Mouse (Mus musculus) midbrain, embryonic 12.5 days (tissue): ENCODE measurements around the gene Msln. TPM values are rescaled to one million over a fixed set of nuclear protein-coding genes. Genes with fewer than 3 reads are reported as not detected.
A peak's percentile ranks its signal among the peaks of the same experiment; 100 is the strongest.
"Not testable (repeated sequence)": the region's sequence is repeated elsewhere in the genome, so short reads cannot be mapped to it uniquely, and the experiment has no call there.

Experiments
- ATAC-seq: fragments of 200-750 bp; cut with Nextera tagmentation; 2 replicates; pipeline ENCODE4 v1.8.0; 2017; ENCODE audit warnings: low read depth, moderate TSS enrichment, moderate library complexity; ENCODE audit not compliant: low FRiP score
- H3K27ac ChIP-seq: fragments of 300-500 bp; sonication (generic); replicated peaks from 2 replicates; pipeline ENCODE4 v1.5.1; 2016; ENCODE audit warnings: mild to moderate bottlenecking
- H3K27me3 ChIP-seq: fragments of 300-500 bp; sonication (generic); 2 replicates; pipeline ENCODE4 v1.6.1; 2016; ENCODE audit warnings: mild to moderate bottlenecking
- H3K36me3 ChIP-seq: fragments of 300-500 bp; sonication (generic); 2 replicates; pipeline ENCODE4 v1.6.1; 2016
- H3K4me1 ChIP-seq: fragments of 300-500 bp; sonication (generic); 2 replicates; pipeline ENCODE4 v1.6.1; 2016
- H3K4me2 ChIP-seq: fragments of 300-500 bp; sonication (generic); replicated peaks from 2 replicates; pipeline ENCODE4 v1.6.1; 2016; ENCODE audit warnings: mild to moderate bottlenecking, moderate library complexity
- H3K4me3 ChIP-seq: fragments of 300-500 bp; sonication (generic); 2 replicates; pipeline ENCODE4 v1.5.1; 2016; ENCODE audit warnings: mild to moderate bottlenecking
- H3K9ac ChIP-seq: fragments of 300-500 bp; sonication (generic); replicated peaks from 2 replicates; pipeline ENCODE4 v1.6.1; 2016; ENCODE audit warnings: mild to moderate bottlenecking, moderate library complexity
- H3K9me3 ChIP-seq: fragments of 300-500 bp; sonication (generic); 2 replicates; pipeline ENCODE4 v1.6.1; 2016; ENCODE audit warnings: mild to moderate bottlenecking
- WGBS: fragments of 180-500 bp; shearing (Covaris S2); methylation state at CpG from one replicate; pipeline ENCODE4 v1.1.7; 2016; 5-methylcytosine and 5-hydroxymethylcytosine counted together
- polyA plus RNA-seq: library from polyadenylated mRNA; unstranded; fragments of >200 nt; fragmentation: Nextera tagmentation; extraction: Ambion mirVana; gene quantifications from 2 replicates; pipeline ENCODE4 v1.2.1, GENCODE M21; 2016

Gene Msln
- polyA plus RNA-seq, 1 experiment from 2014 or later = 0.19 TPM

- not testable (repeated sequence) for H3K4me1 ChIP-seq, ATAC-seq, H3K4me3 ChIP-seq, H3K9ac ChIP-seq, H3K27me3 ChIP-seq, H3K4me2 ChIP-seq, H3K27ac ChIP-seq, H3K9me3 ChIP-seq, H3K36me3 ChIP-seq
- 68% methylated on average over 12 of the region's 12 CpGs for WGBS
These were observed 12.7 kb downstream of the Msln start for GRCm38 (mm10) chr17:25741471-25741870.

GRCm38 (mm10) chr17:25738861-25739260 lies 15.3 kb downstream of the Msln start:
- no peak overlapping the region for H3K4me2 ChIP-seq
- no peaks in the 10 kb centered on the region for H3K9me3 ChIP-seq
- no peak overlapping the region for H3K27ac ChIP-seq
- no peaks in the 10 kb centered on the region for H3K4me1 ChIP-seq
- ATAC-seq = no peak
- H3K27me3 ChIP-seq = peaks cover 4% of the 10 kb centered on the region; the same call in 1 of the 2 replicates
- WGBS = 84% methylated on average over 7 of the region's 7 CpGs
- no peak overlapping the region for H3K4me3 ChIP-seq
- no peaks in the 10 kb centered on the region for H3K36me3 ChIP-seq
- no peak overlapping the region for H3K9ac ChIP-seq

- Histone ChIP-seq H3K9ac (no peak within 1 kb of the TSS), H3K4me2 (no peak within 1 kb of the TSS), H3K4me3 (no peak within 1 kb of the TSS), H3K27me3 (peaks cover 4% of the 10 kb centered on the region; the same call in 1 of the 2 replicates), H3K36me3 (peaks cover 6% of the 10 kb centered on the region; the same call in 1 of the 2 replicates), H3K4me1 (no peaks in the 10 kb centered on the region), H3K9me3 (no peaks in the 10 kb centered on the region), H3K27ac (no peak within 1 kb of the TSS)
- no peak for ATAC-seq
- 73% methylated on average over 3 of the region's 3 CpGs for WGBS
These were observed 18.4 kb downstream of the Msln start, which contains the start of gene Mslnl for GRCm38 (mm10) chr17:25735745-25736144. Gene Mslnl (plus strand): TSS chr17:25736042.

GRCm38 (mm10) chr17:25735246-25735645 lies 18.9 kb downstream of the Msln start:
- WGBS = 87% methylated on average over 5 of the region's 5 CpGs
- ATAC-seq = no peak
- no peaks in the 10 kb centered on the region for H3K9me3 ChIP-seq
- peaks cover 4% of the 10 kb centered on the region; the same call in 1 of the 2 replicates for H3K27me3 ChIP-seq
- H3K36me3 ChIP-seq = peaks cover 11% of the 10 kb centered on the region; the same call in 1 of the 2 replicates
- no peak overlapping the region for H3K4me2 ChIP-seq
- H3K4me3 ChIP-seq = no peak overlapping the region
- no peaks in the 10 kb centered on the region for H3K4me1 ChIP-seq
- H3K27ac ChIP-seq = no peak overlapping the region
- H3K9ac ChIP-seq = no peak overlapping the region

- no peak overlapping the region for H3K9ac ChIP-seq
- no peak overlapping the region for H3K4me2 ChIP-seq
- no peak for ATAC-seq
- H3K36me3 ChIP-seq = peaks cover 13% of the 10 kb centered on the region; the same call in 1 of the 2 replicates
- peaks cover 11% of the 10 kb centered on the region for H3K4me1 ChIP-seq
- 19% methylated on average over 2 of the region's 2 CpGs for WGBS
- H3K27ac ChIP-seq = no peak overlapping the region
- no peaks in the 10 kb centered on the region for H3K27me3 ChIP-seq
- no peaks in the 10 kb centered on the region for H3K9me3 ChIP-seq
- no peak overlapping the region for H3K4me3 ChIP-seq
These were observed 22.1 kb downstream of the Msln start for GRCm38 (mm10) chr17:25732082-25732481.

GRCm38 (mm10) chr17:25728009-25728270 lies 26.2 kb downstream of the Msln start:
- Histone ChIP-seq H3K9ac (peak overlapping the region; percentile 74), H3K27me3 (no peaks in the 10 kb centered on the region), H3K4me1 (peaks cover 29% of the 10 kb centered on the region), H3K36me3 (peaks cover 22% of the 10 kb centered on the region), H3K4me3 (peak overlapping the region; percentile 57), H3K4me2 (peak overlapping the region; percentile 88), H3K27ac (no peak overlapping the region), H3K9me3 (no peaks in the 10 kb centered on the region)
- no peak; the same call in 1 of the 2 replicates for ATAC-seq
- 26% methylated on average over 4 of the region's 4 CpGs for WGBS

GRCm38 (mm10) chr17:25727265-25728008 lies 26.7 kb downstream of the Msln start, which contains the start of the genes Chtf18 and Rpusd1:
Gene Chtf18 (minus strand): TSS chr17:25727419.
Gene Rpusd1 (plus strand): TSS chr17:25727670.
- under 1% methylated on average over 37 of the region's 37 CpGs for WGBS
- peak; percentile 98 for ATAC-seq

GRCm38 (mm10) chr17:25725264-25725663 lies 28.9 kb downstream of the Msln start:
- Histone ChIP-seq H3K36me3 (peaks cover 33% of the 10 kb centered on the region), H3K4me3 (no peak overlapping the region), H3K27ac (no peak overlapping the region), H3K4me2 (no peak overlapping the region), H3K9ac (no peak overlapping the region), H3K9me3 (no peaks in the 10 kb centered on the region), H3K4me1 (peaks cover 29% of the 10 kb centered on the region), H3K27me3 (no peaks in the 10 kb centered on the region)
- 81% methylated on average over 6 of the region's 6 CpGs for WGBS
- no peak for ATAC-seq

More at GRCm38 (mm10) chr17:25727265-25728008, 26.7 kb downstream of the Msln start, which contains the start of the genes Chtf18 and Rpusd1:
- H3K4me2 ChIP-seq = peak within 1 kb of the TSS; percentile 94
- peak within 1 kb of the TSS; percentile 57 for H3K4me3 ChIP-seq
- H3K36me3 ChIP-seq = peaks cover 27% of the 10 kb centered on the region
- H3K27me3 ChIP-seq = no peaks in the 10 kb centered on the region
- peaks cover 29% of the 10 kb centered on the region for H3K4me1 ChIP-seq
- no peak within 1 kb of the TSS for H3K27ac ChIP-seq
- no peaks in the 10 kb centered on the region for H3K9me3 ChIP-seq
- peak within 1 kb of the TSS; percentile 74 for H3K9ac ChIP-seq

- ATAC-seq = no peak
- H3K27ac ChIP-seq = no peak overlapping the region
- H3K4me1 ChIP-seq = peaks cover 29% of the 10 kb centered on the region
- no peak overlapping the region for H3K4me2 ChIP-seq
- H3K4me3 ChIP-seq = no peak overlapping the region
- WGBS = 74% methylated on average over 7 of the region's 7 CpGs
- H3K36me3 ChIP-seq = peaks cover 41% of the 10 kb centered on the region
- H3K9ac ChIP-seq = no peak overlapping the region
- H3K27me3 ChIP-seq = no peaks in the 10 kb centered on the region
- H3K9me3 ChIP-seq = no peaks in the 10 kb centered on the region
These were observed 30.3 kb downstream of the Msln start for GRCm38 (mm10) chr17:25723919-25724318.

GRCm38 (mm10) chr17:25723470-25723869 lies 30.7 kb downstream of the Msln start:
- 95% methylated on average over 19 of the region's 19 CpGs for WGBS
- no peak overlapping the region for H3K4me3 ChIP-seq
- no peak overlapping the region for H3K9ac ChIP-seq
- no peak overlapping the region for H3K4me2 ChIP-seq
- H3K27me3 ChIP-seq = peaks cover 2% of the 10 kb centered on the region; the same call in 1 of the 2 replicates
- H3K36me3 ChIP-seq = peaks cover 41% of the 10 kb centered on the region
- H3K4me1 ChIP-seq = peaks cover 24% of the 10 kb centered on the region
- no peak for ATAC-seq
- no peak overlapping the region for H3K27ac ChIP-seq
- no peaks in the 10 kb centered on the region for H3K9me3 ChIP-seq

- Histone ChIP-seq H3K4me2 (no peak overlapping the region), H3K9ac (no peak overlapping the region), H3K4me3 (no peak overlapping the region), H3K9me3 (no peaks in the 10 kb centered on the region), H3K36me3 (peaks cover 41% of the 10 kb centered on the region), H3K27me3 (peaks cover 22% of the 10 kb centered on the region), H3K4me1 (peaks cover 22% of the 10 kb centered on the region), H3K27ac (no peak overlapping the region)
- 96% methylated on average over 5 of the region's 5 CpGs for WGBS
- ATAC-seq = no peak
These were observed 32.7 kb downstream of the Msln start for GRCm38 (mm10) chr17:25721476-25721875.

- Histone ChIP-seq H3K4me3 (peak overlapping the region; percentile 41), H3K4me1 (peaks cover 11% of the 10 kb centered on the region), H3K9me3 (no peaks in the 10 kb centered on the region), H3K36me3 (peaks cover 30% of the 10 kb centered on the region), H3K9ac (peak overlapping the region; percentile 41; the same call in 1 of the 2 replicates), H3K4me2 (peak overlapping the region; percentile 67), H3K27ac (no peak overlapping the region), H3K27me3 (peaks cover 39% of the 10 kb centered on the region)
- no peak for ATAC-seq
- 11% methylated on average over 6 of the region's 6 CpGs for WGBS
These were observed 36.5 kb downstream of the Msln start for GRCm38 (mm10) chr17:25717691-25718090.
